Mouse (Mus musculus) heart, adult 2 months (tissue): ENCODE measurements at regions not wholly inside any gene's neighbourhood (a gene's known extent, or its start where the extent isn't known, plus 50 kb on each side); places are given as distances from the start of the nearest gene placed in this dataset.
A peak's percentile ranks its signal among the peaks of the same experiment; 100 is the strongest.

Experiments used
- DNase-seq, 2 experiments: peaks; one replicate each; pipeline ENCODE4 v3.0.0; 2021
- H3K27ac ChIP-seq: fragments of 200-600 bp; 2 replicates; pipeline ENCODE4 v1.8.1; 2022
- H3K27me3 ChIP-seq: fragments of 200-500 bp; 2 replicates; pipeline ENCODE4 v1.6.1; 2012; ENCODE audit warnings: mild to moderate bottlenecking, low read length, inconsistent platforms, mixed read lengths; ENCODE audit not compliant: control insufficient read depth, insufficient read depth
- H3K36me3 ChIP-seq: fragments of 200-500 bp; 2 replicates; pipeline ENCODE4 v1.6.1; 2012; ENCODE audit warnings: low read length, inconsistent platforms; ENCODE audit not compliant: control insufficient read depth, insufficient read depth
- H3K4me1 ChIP-seq: fragments of 200-500 bp; 2 replicates; pipeline ENCODE4 v1.6.1; 2011; ENCODE audit warnings: low read length; ENCODE audit not compliant: control insufficient read depth, insufficient read depth
- H3K4me3 ChIP-seq: fragments of 200-600 bp; 2 replicates; pipeline ENCODE4 v1.8.1; 2022
- H3K79me2 ChIP-seq: fragments of 200-500 bp; replicated peaks from 2 replicates; pipeline ENCODE4 v1.6.1; 2012; ENCODE audit warnings: mild to moderate bottlenecking, inconsistent platforms, low read length, moderate library complexity, mixed read lengths; ENCODE audit not compliant: control insufficient read depth, insufficient read depth
- H3K9ac ChIP-seq: fragments of 200-500 bp; 2 replicates; pipeline ENCODE4 v1.6.1; 2012; ENCODE audit warnings: low read depth, mild to moderate bottlenecking, control low read depth, inconsistent platforms, low read length, mixed read lengths
- CTCF ChIP-seq: fragments of 200-600 bp; IDR thresholded peaks from 2 replicates; pipeline ENCODE4 v1.8.1; 2022; ENCODE audit warnings: antibody characterized with exemption, mild to moderate bottlenecking, moderate library complexity
- EP300 ChIP-seq: fragments of 200-500 bp; IDR thresholded peaks from 2 replicates; pipeline ENCODE4 v1.6.1; 2011; ENCODE audit warnings: low read depth, low read length, control low read depth; ENCODE audit not compliant: insufficient read depth
- POLR2A ChIP-seq: fragments of 200-500 bp; IDR thresholded peaks from 2 replicates; pipeline ENCODE4 v1.6.1; 2011; ENCODE audit warnings: mild to moderate bottlenecking, low read depth, low read length, control low read depth; ENCODE audit not compliant: insufficient read depth
- WGBS: fragments of 180-500 bp; shearing (Covaris S2); methylation state at CpG from one replicate; pipeline ENCODE4 v1.1.7; 2018; 5-methylcytosine and 5-hydroxymethylcytosine counted together
- intact Hi-C: fragments of 180-260 bp; cut with DNase I; formaldehyde crosslinking; loops from one replicate; pipeline ENCODE4 v1.15.1; 2025

DNA sequence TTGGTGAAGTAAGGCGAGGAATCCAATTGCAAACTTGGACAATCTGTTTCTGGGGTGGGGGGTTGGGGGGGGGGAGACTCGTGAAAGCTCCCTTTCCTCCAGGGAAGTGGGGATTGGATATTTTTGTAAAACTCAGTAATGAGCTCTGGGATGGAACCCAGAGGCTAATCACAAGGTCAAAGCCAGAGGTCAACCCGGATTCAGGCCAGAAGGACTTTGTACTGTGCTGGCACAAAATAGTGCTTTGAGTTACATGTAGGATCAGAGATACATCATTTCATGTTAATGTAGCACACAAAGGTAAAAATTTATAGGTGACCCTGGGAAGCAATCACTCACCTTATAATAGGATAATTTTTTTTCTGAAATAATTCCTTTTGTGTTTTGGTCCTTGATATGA, 309.5 kb upstream of the Slc30a5 start:
- no peaks in the 10 kb centered on the region for H3K36me3 ChIP-seq
- intact Hi-C loops = no loop called here
- no peak overlapping the region for H3K27ac ChIP-seq
- no peak overlapping the region for H3K4me3 ChIP-seq
- no peaks in the 10 kb centered on the region for H3K4me1 ChIP-seq
- no peaks in the 10 kb centered on the region for H3K79me2 ChIP-seq
- peak in 1 of 2 experiments; percentile 8 for DNase-seq
- TF ChIP-seq EP300 (no peak), CTCF (no peak), POLR2A (no peak)
- H3K9ac ChIP-seq = no peak overlapping the region
- 32% methylated on average over 3 of the region's 3 CpGs for WGBS
- no peaks in the 10 kb centered on the region for H3K27me3 ChIP-seq

GRCm38 (mm10) chr13:101142104-101142735, 309.0 kb upstream of the Slc30a5 start:
- Histone ChIP-seq H3K36me3 (no peaks in the 10 kb centered on the region), H3K9ac (no peak overlapping the region), H3K27ac (no peak overlapping the region), H3K79me2 (no peaks in the 10 kb centered on the region), H3K4me1 (no peaks in the 10 kb centered on the region), H3K27me3 (no peaks in the 10 kb centered on the region), H3K4me3 (no peak overlapping the region)
- no peak for TF ChIP-seq POLR2A
- no peak for TF ChIP-seq CTCF
- TF ChIP-seq EP300 = no peak
- intact Hi-C loops = no loop called here
- WGBS = 67% methylated on average over 6 of the region's 6 CpGs
- no peak for DNase-seq

- Histone ChIP-seq H3K9ac (no peak overlapping the region), H3K4me1 (no peaks in the 10 kb centered on the region), H3K4me3 (no peak overlapping the region), H3K36me3 (no peaks in the 10 kb centered on the region), H3K27me3 (no peaks in the 10 kb centered on the region), H3K27ac (no peak overlapping the region), H3K79me2 (no peaks in the 10 kb centered on the region)
- no peak for DNase-seq
- WGBS = 74% methylated on average over 3 of the region's 3 CpGs
- intact Hi-C loops = no loop called here
- TF ChIP-seq EP300 (no peak), POLR2A (no peak), CTCF (no peak)
Observed at GRCm38 (mm10) chr13:101129466-101129865, 296.2 kb upstream of the Slc30a5 start.

DNA sequence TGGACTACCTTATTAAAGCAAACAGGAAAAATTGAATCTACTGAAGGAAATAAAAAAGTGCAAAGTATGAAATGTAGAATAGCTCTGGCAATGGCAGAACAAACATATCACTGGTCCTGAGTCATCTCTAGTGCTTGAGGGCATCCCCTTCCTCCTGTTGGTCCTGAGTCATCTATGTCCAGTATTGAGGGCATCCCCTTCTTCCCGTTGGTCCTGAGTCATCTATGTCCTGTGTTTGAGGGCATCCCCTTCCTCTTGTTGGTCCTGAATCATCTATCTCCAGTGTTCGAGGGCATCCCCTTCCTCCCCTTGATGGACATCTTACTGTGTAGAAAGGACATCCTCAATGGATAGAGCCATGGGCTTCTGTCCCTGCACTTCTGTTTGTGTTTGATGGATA, 294.6 kb upstream of the Slc30a5 start:
- Histone ChIP-seq H3K79me2 (no peaks in the 10 kb centered on the region), H3K27me3 (no peaks in the 10 kb centered on the region), H3K9ac (no peak overlapping the region), H3K27ac (no peak overlapping the region), H3K4me3 (no peak overlapping the region), H3K4me1 (no peaks in the 10 kb centered on the region), H3K36me3 (no peaks in the 10 kb centered on the region)
- intact Hi-C loops = no loop called here
- TF ChIP-seq POLR2A (no peak), CTCF (no peak), EP300 (no peak)
- DNase-seq = no peak
- 36% methylated on average over 2 of the region's 2 CpGs for WGBS

DNA sequence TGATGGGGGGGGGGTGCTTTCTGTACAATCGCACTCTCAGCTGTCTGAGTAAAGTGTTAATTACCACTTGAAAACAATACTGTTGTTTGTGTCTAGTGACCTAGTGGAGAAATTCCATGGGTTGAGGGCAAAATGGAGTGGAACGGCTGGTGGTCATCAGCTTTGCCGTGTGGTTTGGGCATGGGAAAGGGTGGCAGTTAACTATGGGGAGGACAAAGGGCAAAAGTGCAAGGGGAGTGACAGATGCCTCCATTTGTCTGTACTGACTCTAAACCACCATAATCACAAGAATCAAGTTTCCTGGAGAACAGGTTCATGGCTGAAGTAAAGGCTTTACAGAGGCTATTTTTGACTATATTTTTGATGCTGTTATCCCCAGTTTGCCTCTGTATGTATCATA, 294.0 kb upstream of the Slc30a5 start:
- no peak overlapping the region for H3K4me3 ChIP-seq
- intact Hi-C loops = no loop called here
- no peak overlapping the region for H3K9ac ChIP-seq
- H3K4me1 ChIP-seq = no peaks in the 10 kb centered on the region
- no peak overlapping the region for H3K27ac ChIP-seq
- no peaks in the 10 kb centered on the region for H3K36me3 ChIP-seq
- TF ChIP-seq POLR2A (no peak), CTCF (no peak), EP300 (no peak)
- no peaks in the 10 kb centered on the region for H3K27me3 ChIP-seq
- 82% methylated on average over 3 of the region's 3 CpGs for WGBS
- no peaks in the 10 kb centered on the region for H3K79me2 ChIP-seq
- no peak for DNase-seq

DNA sequence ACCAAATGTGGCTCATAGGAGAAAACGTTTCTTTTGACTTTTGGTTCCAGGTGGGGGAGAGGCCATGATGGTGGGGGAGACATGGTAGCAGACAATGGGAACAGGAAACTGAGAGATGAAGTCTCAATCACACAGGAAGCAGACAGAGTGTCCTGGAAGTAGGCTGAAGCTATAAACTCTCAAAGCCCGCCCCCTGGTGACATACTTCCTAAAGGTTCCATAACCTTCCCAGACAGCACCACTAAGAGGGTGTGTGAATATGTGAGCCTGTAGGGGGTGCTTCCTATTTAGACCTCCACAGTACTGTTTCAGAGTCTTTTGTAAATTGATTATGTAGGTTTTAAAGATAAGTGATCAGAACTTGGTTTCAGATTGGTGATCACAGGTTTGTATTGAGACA, 284.1 kb upstream of the Slc30a5 start:
- Histone ChIP-seq H3K4me3 (no peak overlapping the region), H3K4me1 (no peaks in the 10 kb centered on the region), H3K27me3 (no peaks in the 10 kb centered on the region), H3K27ac (no peak overlapping the region), H3K79me2 (no peaks in the 10 kb centered on the region), H3K36me3 (no peaks in the 10 kb centered on the region), H3K9ac (no peak overlapping the region)
- TF ChIP-seq EP300 (no peak), CTCF (no peak), POLR2A (no peak)
- no peak for DNase-seq
- intact Hi-C loops = no loop called here
- WGBS = 74% methylated on average over 2 of the region's 2 CpGs
